Mouse (Mus musculus): ENCODE measurements around the gene Alg3. TPM values are rescaled to one million over a fixed set of nuclear protein-coding genes. Genes with fewer than 3 reads are reported as not detected.

The Alg3 gene
- total and polyA plus RNA-seq, 2 experiments from 2014 or later: 19.0 to 30.3 TPM

DNA sequence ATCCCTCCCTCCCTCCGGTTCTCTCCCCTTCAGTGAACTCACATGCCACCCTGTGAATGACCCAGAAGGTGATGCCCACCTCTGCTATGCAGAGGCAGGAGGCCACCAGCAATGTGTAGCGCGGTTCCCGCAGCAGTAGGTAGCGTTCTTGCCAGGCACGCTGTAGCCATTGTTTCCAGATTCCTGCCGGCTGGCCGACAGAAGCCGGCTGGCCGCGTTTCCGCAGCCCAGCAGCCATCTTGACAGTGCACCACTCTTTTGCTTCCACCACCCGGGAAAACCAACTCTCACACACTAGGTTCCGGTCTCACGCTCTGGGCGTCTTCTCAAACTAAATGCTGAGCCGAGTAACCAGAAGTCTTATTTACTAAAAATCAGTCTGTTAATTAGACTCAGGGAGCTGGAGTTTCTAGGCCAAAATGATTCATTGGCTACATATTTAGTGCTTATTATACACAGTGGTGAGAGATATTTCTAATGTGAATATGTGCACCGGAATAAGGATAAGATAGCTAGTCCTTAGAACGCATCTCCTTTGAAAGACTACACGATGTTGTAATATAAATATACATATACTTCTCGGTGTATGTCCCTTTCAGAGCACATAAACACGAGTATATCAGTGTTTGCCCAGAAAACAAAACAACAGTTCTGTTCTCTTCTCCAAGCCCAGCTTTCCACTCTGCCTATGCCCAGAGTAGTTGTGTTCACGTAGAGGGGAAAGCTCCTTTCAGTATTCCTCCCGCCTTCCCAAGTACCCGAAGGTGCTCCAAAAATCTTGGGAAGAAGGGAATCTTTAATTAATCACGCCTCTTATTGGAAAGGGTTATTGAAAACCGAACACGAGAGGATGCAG, 806 bp downstream of the Alg3 start:
- H3K4me1 ChIP-seq (ENCODE audit: insufficient read depth): peaks cover 12% of the 10 kb centered on the region; the same call in 1 of the 2 replicates
- no peaks in the 10 kb centered on the region for H3K9me3 ChIP-seq (ENCODE audit: low read length)
- peak; percentile 85 for ATAC-seq
- DNase-seq: peak; percentile 93
- peaks cover 25% of the 10 kb centered on the region for H3K36me3 ChIP-seq (ENCODE audit: insufficient read depth)
- H3K4me3 ChIP-seq (ENCODE audit: low read depth, low read length): peak overlapping the region; percentile 71
- no peak for TF ChIP-seq CTCF (IDR thresholded peaks at IDR 0.05; ENCODE audit: low read depth)
- H3K27me3 ChIP-seq (ENCODE audit: insufficient read depth, low read length): no peaks in the 10 kb centered on the region
- H3K9ac ChIP-seq: peak overlapping the region; percentile 80
- WGBS: under 1% methylated on average over 28 of the region's 28 CpGs
- H3K27ac ChIP-seq (ENCODE audit: low read depth, low read length): peak overlapping the region; percentile 84
- peak overlapping the region; percentile 87 for H3K4me2 ChIP-seq (ENCODE audit: low read depth)

DNA sequence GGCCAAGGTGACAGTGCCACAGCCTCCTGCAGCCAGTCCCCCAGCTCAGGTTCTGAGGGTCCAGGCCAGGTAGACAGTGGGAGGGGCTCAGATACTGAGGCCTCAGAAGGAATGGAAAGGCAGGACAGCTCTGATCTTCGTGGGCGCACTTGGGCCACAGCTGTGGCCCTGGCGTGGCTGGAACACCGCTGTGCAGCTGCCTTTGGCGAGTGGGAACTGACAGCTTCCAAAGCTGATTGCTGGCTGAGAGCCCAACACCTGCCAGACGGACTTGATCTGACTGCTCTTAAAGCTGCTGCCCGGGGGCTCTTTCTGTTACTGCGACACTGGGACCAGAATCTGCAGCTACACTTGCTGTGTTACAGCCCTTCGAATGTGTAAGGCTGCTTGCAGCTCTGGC, 6.8 kb downstream of the Alg3 start:
- DNase-seq: no peak
- TF ChIP-seq CTCF (IDR thresholded peaks at IDR 0.05; ENCODE audit: low read depth): no peak
- no peaks in the 10 kb centered on the region for H3K9me3 ChIP-seq (ENCODE audit: low read length)
- H3K4me1 ChIP-seq (ENCODE audit: insufficient read depth): 0 out of 2 replicates have a peak, but pooled peaks cover 1% of the 10 kb centered on the region
- 51% methylated on average over 9 of the region's 9 CpGs for WGBS
- no peak overlapping the region for H3K27ac ChIP-seq (ENCODE audit: low read depth, low read length)
- H3K4me3 ChIP-seq (ENCODE audit: low read depth, low read length): no peak overlapping the region
- ATAC-seq: peak; percentile 19; the same call in 1 of the 2 replicates
- H3K27me3 ChIP-seq (ENCODE audit: insufficient read depth, low read length): no peaks in the 10 kb centered on the region
- no peak overlapping the region for H3K9ac ChIP-seq
- peaks cover 45% of the 10 kb centered on the region for H3K36me3 ChIP-seq (ENCODE audit: insufficient read depth)
- H3K4me2 ChIP-seq (ENCODE audit: low read depth): no peak overlapping the region

- ATAC-seq (no peak), DNase-seq (no peak)
- Histone ChIP-seq H3K9ac (no peak overlapping the region), H3K9me3 (ENCODE audit: low read length) (no peaks in the 10 kb centered on the region), H3K4me1 (ENCODE audit: insufficient read depth) (no peaks in the 10 kb centered on the region), H3K4me2 (ENCODE audit: low read depth) (no peak overlapping the region), H3K27ac (ENCODE audit: low read depth, low read length) (no peak overlapping the region), H3K36me3 (ENCODE audit: insufficient read depth) (peaks cover 17% of the 10 kb centered on the region), H3K4me3 (ENCODE audit: low read depth, low read length) (no peak overlapping the region), H3K27me3 (ENCODE audit: insufficient read depth, low read length) (no peaks in the 10 kb centered on the region)
- 64% methylated on average over 5 of the region's 5 CpGs for WGBS
- TF ChIP-seq CTCF (IDR thresholded peaks at IDR 0.05; ENCODE audit: low read depth): no peak
These were observed 11.0 kb downstream of the Alg3 start for GRCm38 (mm10) chr16:20600511-20600910.

- DNase-seq (peak; percentile 26), ATAC-seq (peak; percentile 66; the same call in 1 of the 2 replicates)
- no peak overlapping the region for H3K4me2 ChIP-seq (ENCODE audit: low read depth)
- no peaks in the 10 kb centered on the region for H3K9me3 ChIP-seq (ENCODE audit: low read length)
- H3K4me1 ChIP-seq (ENCODE audit: insufficient read depth): no peaks in the 10 kb centered on the region
- no peak overlapping the region for H3K27ac ChIP-seq (ENCODE audit: low read depth, low read length)
- peaks cover 14% of the 10 kb centered on the region for H3K27me3 ChIP-seq (ENCODE audit: insufficient read depth, low read length)
- 70% methylated on average over 7 of the region's 7 CpGs for WGBS
- no peak overlapping the region for H3K4me3 ChIP-seq (ENCODE audit: low read depth, low read length)
- H3K9ac ChIP-seq: no peak overlapping the region
- H3K36me3 ChIP-seq (ENCODE audit: insufficient read depth): no peaks in the 10 kb centered on the region
- no peak for TF ChIP-seq CTCF (IDR thresholded peaks at IDR 0.05; ENCODE audit: low read depth)
These were observed 14.7 kb downstream of the Alg3 start for GRCm38 (mm10) chr16:20596687-20597441.

DNA sequence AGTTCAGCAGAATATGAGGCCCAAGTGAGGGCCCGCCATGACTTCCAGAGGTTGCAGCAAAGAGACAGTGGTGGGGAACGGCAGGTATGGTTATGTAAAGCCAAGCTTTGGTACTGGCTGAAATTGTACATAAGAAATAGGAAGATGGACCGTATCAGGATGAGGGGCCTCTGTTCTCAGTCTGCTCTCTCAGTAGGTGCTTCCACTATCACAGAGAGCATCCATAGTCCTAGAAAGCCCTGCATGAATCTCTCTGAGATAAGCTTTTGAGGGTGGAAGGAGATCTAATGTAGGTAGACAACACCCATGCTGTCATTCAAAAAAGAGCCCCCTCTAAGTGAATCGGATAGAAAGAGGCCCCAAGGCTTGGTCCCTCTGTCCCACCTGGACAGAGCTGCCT, 15.8 kb downstream of the Alg3 start:
- Histone ChIP-seq H3K27me3 (ENCODE audit: insufficient read depth, low read length) (peaks cover 24% of the 10 kb centered on the region), H3K27ac (ENCODE audit: low read depth, low read length) (no peak overlapping the region), H3K9ac (no peak overlapping the region), H3K4me2 (ENCODE audit: low read depth) (no peak overlapping the region), H3K36me3 (ENCODE audit: insufficient read depth) (no peaks in the 10 kb centered on the region), H3K4me3 (ENCODE audit: low read depth, low read length) (no peak overlapping the region), H3K4me1 (ENCODE audit: insufficient read depth) (0 out of 2 replicates have a peak, but pooled peaks cover 1% of the 10 kb centered on the region), H3K9me3 (ENCODE audit: low read length) (no peaks in the 10 kb centered on the region)
- TF ChIP-seq CTCF (IDR thresholded peaks at IDR 0.05; ENCODE audit: low read depth): no peak
- 84% methylated on average over 4 of the region's 4 CpGs for WGBS
- no peak for DNase-seq
- no peak for ATAC-seq

DNA sequence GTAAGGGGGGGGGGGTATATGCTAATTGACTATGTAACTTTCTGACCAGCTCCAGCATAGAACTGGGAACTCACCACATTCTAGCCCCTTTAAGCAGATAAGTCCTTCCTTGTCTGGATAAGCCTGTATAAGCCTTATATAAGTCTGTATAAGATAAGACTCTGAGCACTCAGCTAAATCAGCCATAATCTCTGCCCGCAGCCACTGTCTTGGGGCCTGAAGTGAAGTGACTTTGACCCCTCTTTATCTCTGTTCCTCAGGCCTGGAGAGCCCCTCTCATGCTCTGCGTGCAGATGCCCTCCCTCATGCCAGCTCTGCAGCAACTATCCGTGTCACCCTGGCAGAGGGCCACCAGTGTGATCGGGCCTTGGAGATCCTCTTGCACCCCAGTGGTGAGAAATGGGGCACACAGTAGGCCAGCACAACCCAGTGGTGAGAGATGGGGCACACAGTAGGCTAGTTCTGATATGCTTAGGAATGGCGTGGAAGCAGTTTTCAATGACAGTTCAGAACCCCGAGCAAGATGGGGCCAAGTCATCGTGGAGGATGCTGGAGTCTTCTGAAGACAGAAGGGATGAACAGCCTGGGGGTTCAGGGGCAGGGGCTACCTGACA, 16.4 kb downstream of the Alg3 start:
- no peak for TF ChIP-seq CTCF (IDR thresholded peaks at IDR 0.05; ENCODE audit: low read depth)

More for the DNA sequence above, 16.4 kb downstream of the Alg3 start:
- no peak overlapping the region for H3K4me3 ChIP-seq (ENCODE audit: low read depth, low read length)
- no peak overlapping the region for H3K9ac ChIP-seq
- no peak for DNase-seq
- H3K9me3 ChIP-seq (ENCODE audit: low read length): no peaks in the 10 kb centered on the region
- H3K4me1 ChIP-seq (ENCODE audit: insufficient read depth): 0 out of 2 replicates have a peak, but pooled peaks cover 6% of the 10 kb centered on the region
- H3K27ac ChIP-seq (ENCODE audit: low read depth, low read length): no peak overlapping the region
- no peak for ATAC-seq
- 87% methylated on average over 7 of the region's 7 CpGs for WGBS
- H3K36me3 ChIP-seq (ENCODE audit: insufficient read depth): no peaks in the 10 kb centered on the region
- no peak overlapping the region for H3K4me2 ChIP-seq (ENCODE audit: low read depth)
- H3K27me3 ChIP-seq (ENCODE audit: insufficient read depth, low read length): peaks cover 27% of the 10 kb centered on the region
